Mouse (Mus musculus) kidney, embryonic 14.5 days (tissue): Measurements from ENCODE around the gene Ifnar2. TPM values are rescaled to one million over a fixed set of nuclear protein-coding genes. Genes with fewer than 3 reads are reported as not detected.

Experiments
- ATAC-seq: fragments of 200-750 bp; cut with Nextera tagmentation; 2 replicates; pipeline ENCODE4 v1.8.0; 2017; ENCODE audit warnings: moderate number of reproducible peaks, mild to moderate bottlenecking, moderate TSS enrichment, moderate library complexity; ENCODE audit not compliant: low FRiP score, low TSS enrichment
- H3K27ac ChIP-seq: fragments of 300-500 bp; sonication (generic); 2 replicates; pipeline ENCODE4 v1.5.1; 2014; ENCODE audit warnings: low read depth, mild to moderate bottlenecking, low read length, moderate library complexity, mixed read lengths
- H3K27me3 ChIP-seq: fragments of 300-500 bp; sonication (generic); 2 replicates; pipeline ENCODE4 v1.6.1; 2014; ENCODE audit warnings: mild to moderate bottlenecking, low read length; ENCODE audit not compliant: control insufficient read depth, insufficient read depth
- H3K36me3 ChIP-seq: fragments of 300-500 bp; sonication (generic); 2 replicates; pipeline ENCODE4 v1.6.1; 2014; ENCODE audit warnings: low read length, mixed read lengths; ENCODE audit not compliant: control insufficient read depth, insufficient read depth
- H3K4me1 ChIP-seq: fragments of 300-500 bp; sonication (generic); 2 replicates; pipeline ENCODE4 v1.6.1; 2014; ENCODE audit warnings: low read length, mixed read lengths; ENCODE audit not compliant: control insufficient read depth, insufficient read depth
- H3K4me2 ChIP-seq: fragments of 300-500 bp; sonication (generic); replicated peaks from 2 replicates; pipeline ENCODE4 v1.6.1; 2014; ENCODE audit warnings: low read depth, mild to moderate bottlenecking, low read length
- H3K4me3 ChIP-seq: fragments of 300-500 bp; sonication (generic); 2 replicates; pipeline ENCODE4 v1.5.1; 2014; ENCODE audit warnings: mild to moderate bottlenecking, low read length
- H3K9ac ChIP-seq: fragments of 300-500 bp; sonication (generic); 2 replicates; pipeline ENCODE4 v1.6.1; 2014; ENCODE audit warnings: low read depth, mild to moderate bottlenecking, low read length, moderate library complexity
- H3K9me3 ChIP-seq: fragments of 300-500 bp; sonication (generic); 2 replicates; pipeline ENCODE4 v1.6.1; 2016; ENCODE audit warnings: low read length; ENCODE audit not compliant: control insufficient read depth
- WGBS: fragments of 180-500 bp; shearing (Covaris S2); extraction: QIAGEN DNeasy Blood & Tissue Kit; methylation state at CpG from one replicate; pipeline ENCODE4 v1.1.7; 2014; 5-methylcytosine and 5-hydroxymethylcytosine counted together
- polyA plus RNA-seq: library from polyadenylated mRNA; unstranded; fragments of >200 nt; fragmentation: Nextera tagmentation; extraction: Ambion mirVana; gene quantifications from 2 replicates; pipeline ENCODE4 v1.2.1, GENCODE M21; 2014

Gene Ifnar2
- polyA plus RNA-seq, 1 experiment from 2014 or later: 47.2 TPM

- ATAC-seq: no peak
- no peak overlapping the region for H3K27ac ChIP-seq
- H3K4me3 ChIP-seq: no peak overlapping the region
- no peaks in the 10 kb centered on the region for H3K9me3 ChIP-seq
- H3K4me1 ChIP-seq: no peaks in the 10 kb centered on the region
- H3K4me2 ChIP-seq: no peak overlapping the region
- no peaks in the 10 kb centered on the region for H3K27me3 ChIP-seq
- no peak overlapping the region for H3K9ac ChIP-seq
- H3K36me3 ChIP-seq: peaks cover 38% of the 10 kb centered on the region
- 56% methylated on average over 8 of the region's 8 CpGs for WGBS
Observed at GRCm38 (mm10) chr16:91395633-91396392, 23.2 kb downstream of the Ifnar2 start.

GRCm38 (mm10) chr16:91396844-91397537 is 24.4 kb downstream of the Ifnar2 start:
- Histone ChIP-seq H3K36me3 (peaks cover 30% of the 10 kb centered on the region), H3K27me3 (no peaks in the 10 kb centered on the region), H3K4me2 (no peak overlapping the region), H3K4me3 (no peak overlapping the region), H3K27ac (no peak overlapping the region), H3K4me1 (no peaks in the 10 kb centered on the region), H3K9ac (no peak overlapping the region), H3K9me3 (no peaks in the 10 kb centered on the region)
- ATAC-seq: no peak
- 74% methylated on average over 10 of the region's 10 CpGs for WGBS

GRCm38 (mm10) chr16:91398030-91398429 is 25.4 kb downstream of the Ifnar2 start:
- Histone ChIP-seq H3K36me3 (peaks cover 20% of the 10 kb centered on the region), H3K4me2 (no peak overlapping the region), H3K4me1 (no peaks in the 10 kb centered on the region), H3K27ac (no peak overlapping the region), H3K9ac (no peak overlapping the region), H3K9me3 (no peaks in the 10 kb centered on the region), H3K27me3 (no peaks in the 10 kb centered on the region), H3K4me3 (no peak overlapping the region)
- no peak for ATAC-seq
- WGBS: 81% methylated on average over 12 of the region's 12 CpGs

GRCm38 (mm10) chr16:91398944-91399343 is 26.4 kb downstream of the Ifnar2 start:
- no peak for ATAC-seq
- 94% methylated on average over 7 of the region's 7 CpGs for WGBS
- H3K9ac ChIP-seq: no peak overlapping the region
- H3K4me3 ChIP-seq: no peak overlapping the region
- H3K36me3 ChIP-seq: peaks cover 18% of the 10 kb centered on the region
- H3K27me3 ChIP-seq: no peaks in the 10 kb centered on the region
- H3K9me3 ChIP-seq: no peaks in the 10 kb centered on the region
- H3K4me2 ChIP-seq: no peak overlapping the region
- H3K27ac ChIP-seq: no peak overlapping the region
- no peaks in the 10 kb centered on the region for H3K4me1 ChIP-seq

GRCm38 (mm10) chr16:91401569-91402165 is 29.1 kb downstream of the Ifnar2 start:
- ATAC-seq: no peak
- Histone ChIP-seq H3K4me3 (no peak overlapping the region), H3K4me2 (no peak overlapping the region)

GRCm38 (mm10) chr16:91403784-91404183 is 31.2 kb downstream of the Ifnar2 start:
- 85% methylated on average over 9 of the region's 9 CpGs for WGBS
- Histone ChIP-seq H3K4me1 (no peaks in the 10 kb centered on the region), H3K27ac (no peak overlapping the region), H3K4me3 (no peak overlapping the region), H3K27me3 (no peaks in the 10 kb centered on the region), H3K9me3 (no peaks in the 10 kb centered on the region), H3K4me2 (no peak overlapping the region), H3K36me3 (peaks cover 11% of the 10 kb centered on the region), H3K9ac (no peak overlapping the region)
- no peak for ATAC-seq

More at GRCm38 (mm10) chr16:91401569-91402165, 29.1 kb downstream of the Ifnar2 start:
- Histone ChIP-seq H3K36me3 (peaks cover 11% of the 10 kb centered on the region), H3K27ac (no peak overlapping the region), H3K27me3 (no peaks in the 10 kb centered on the region), H3K9me3 (no peaks in the 10 kb centered on the region), H3K9ac (no peak overlapping the region), H3K4me1 (no peaks in the 10 kb centered on the region)
- 80% methylated on average over 6 of the region's 6 CpGs for WGBS

GRCm38 (mm10) chr16:91404187-91404586 is 31.6 kb downstream of the Ifnar2 start:
- peaks cover 11% of the 10 kb centered on the region for H3K36me3 ChIP-seq
- H3K9me3 ChIP-seq: no peaks in the 10 kb centered on the region
- no peak overlapping the region for H3K4me3 ChIP-seq
- H3K4me1 ChIP-seq: no peaks in the 10 kb centered on the region
- no peak overlapping the region for H3K9ac ChIP-seq
- no peaks in the 10 kb centered on the region for H3K27me3 ChIP-seq
- WGBS: 93% methylated on average over 8 of the region's 8 CpGs
- no peak overlapping the region for H3K4me2 ChIP-seq
- H3K27ac ChIP-seq: no peak overlapping the region
- no peak for ATAC-seq

GRCm38 (mm10) chr16:91404828-91405577 is 32.4 kb downstream of the Ifnar2 start:
- Histone ChIP-seq H3K4me2 (no peak overlapping the region), H3K4me3 (no peak overlapping the region), H3K9me3 (no peaks in the 10 kb centered on the region), H3K9ac (no peak overlapping the region), H3K4me1 (no peaks in the 10 kb centered on the region), H3K27me3 (no peaks in the 10 kb centered on the region), H3K36me3 (peaks cover 11% of the 10 kb centered on the region), H3K27ac (no peak overlapping the region)
- WGBS: 59% methylated on average over 10 of the region's 10 CpGs
- no peak for ATAC-seq
